Mouse (Mus musculus): ENCODE measurements around the gene Slc17a7.

DNA sequence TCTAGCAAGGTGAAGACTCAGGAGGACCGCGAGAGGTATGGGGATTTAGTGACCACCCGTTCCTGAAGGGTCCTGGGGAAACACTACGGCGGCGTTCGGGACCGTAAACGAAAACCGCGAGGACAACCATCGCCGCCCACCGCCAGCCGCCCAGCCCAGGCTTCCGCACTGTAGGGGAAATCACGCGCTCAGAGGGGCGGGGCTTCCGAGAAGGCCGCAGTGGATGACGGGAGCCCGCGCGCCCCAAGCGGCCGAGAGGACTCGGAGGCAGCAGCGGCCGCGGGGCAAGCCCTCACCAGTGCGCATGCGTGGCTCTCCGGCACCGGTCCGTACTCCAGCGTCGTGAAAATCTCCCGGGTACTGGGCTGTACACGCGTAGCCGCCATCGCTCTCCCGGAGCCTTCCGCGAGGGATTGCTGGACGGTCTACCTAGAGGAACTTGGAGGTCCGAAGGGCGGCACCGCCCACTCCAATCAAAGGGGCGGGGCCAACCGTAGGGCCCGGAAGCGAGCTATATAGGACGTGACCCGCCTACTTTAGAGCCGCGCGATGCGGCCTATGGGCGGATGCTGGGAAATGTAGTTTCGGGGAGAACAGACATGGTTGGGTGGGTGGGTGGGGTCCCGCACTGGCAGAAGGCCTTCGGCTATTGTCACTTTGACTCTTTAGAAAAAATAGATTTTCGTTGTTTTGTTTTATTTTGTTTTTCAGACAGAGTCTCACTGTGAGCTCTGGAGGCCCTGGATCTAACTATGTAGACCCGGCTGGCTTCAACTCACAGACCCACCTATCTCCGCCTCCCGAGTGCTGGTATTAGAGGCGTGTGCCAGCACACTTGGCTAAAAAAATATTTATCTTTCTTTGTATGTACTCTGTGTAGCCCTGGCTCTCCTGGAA is 9.4 kb upstream of the Slc17a7 start, which contains the start of the genes Pih1d1 and Aldh16a1:
- TF ChIP-seq CTCF (IDR thresholded peaks at IDR 0.05; ENCODE audit: low read depth) (peak; percentile 76), EP300 (IDR thresholded peaks at IDR 0.05; ENCODE audit: low read depth) (peak; percentile 42; the same call in 1 of the 2 replicates)

Measured in liver, postnatal 0 days (tissue).